14 mouse cellular contexts compared by ENCODE assay signal in genomic region chr11:81426857-81427256, GRCm38 (mm10).
A peak's percentile ranks its signal among the peaks of the same experiment; 100 is the strongest.
DNase-seq lines count a peak whose midpoint lies in the region; ATAC-seq lines count a peak whose summit lies in the region.
"Had no signal": no experiment of that assay in that cellular context is flagged by ENCODE, and none has a peak within 500 bp of the region (broad histone marks: within the 10 kb centered on the region; RNA-seq: fewer than 3 reads in every experiment).

No protein-coding gene starts in this region.

- 49% methylated on average over 14 of the region's 14 CpGs for WGBS in hindbrain, embryonic 13.5 days
- WGBS in hindbrain, embryonic 10.5 days, result 69% methylated on average over 14 of the region's 14 CpGs
- 59% methylated on average over 14 of the region's 14 CpGs for WGBS in midbrain, embryonic 14.5 days
- WGBS in midbrain, embryonic 13.5 days, result 53% methylated on average over 14 of the region's 14 CpGs
- WGBS in hindbrain, embryonic 16.5 days, result 44% methylated on average over 14 of the region's 14 CpGs
- 38% methylated on average over 14 of the region's 14 CpGs for WGBS in limb, embryonic 15.5 days

- no peak overlapping the region; the same call in 1 of the 2 replicates for H3K27ac ChIP-seq in hindbrain, embryonic 13.5 days
- H3K27ac ChIP-seq in hindbrain, embryonic 10.5 days, result no peak overlapping the region
- no peak overlapping the region for H3K27ac ChIP-seq in midbrain, embryonic 14.5 days (replicated peaks; ENCODE audit: low read depth, low read length)
- no peak overlapping the region for H3K27ac ChIP-seq in midbrain, embryonic 13.5 days
- H3K27ac ChIP-seq in hindbrain, embryonic 16.5 days (ENCODE audit: low read depth, low read length), result no peak overlapping the region
- H3K27ac ChIP-seq in limb, embryonic 15.5 days, result no peak overlapping the region
- H3K27ac ChIP-seq: heart, embryonic 15.5 days; lung, embryonic 15.5 days had no signal

- ATAC-seq in hindbrain, embryonic 13.5 days (ENCODE audit: low FRiP score), result no peak
- ATAC-seq in midbrain, embryonic 14.5 days (ENCODE audit: low FRiP score, low TSS enrichment), result no peak
- no peak for ATAC-seq in midbrain, embryonic 13.5 days
- no peak for ATAC-seq in hindbrain, embryonic 16.5 days
- no peak for ATAC-seq in limb, embryonic 15.5 days (ENCODE audit: insufficient number of reproducible peaks, low FRiP score, low TSS enrichment, low read depth)

- H3K4me3 ChIP-seq in hindbrain, embryonic 13.5 days, result no peak overlapping the region
- no peak overlapping the region for H3K4me3 ChIP-seq in hindbrain, embryonic 10.5 days
- H3K4me3 ChIP-seq in midbrain, embryonic 14.5 days (replicated peaks; ENCODE audit: low read depth, low read length), result no peak overlapping the region
- no peak overlapping the region for H3K4me3 ChIP-seq in midbrain, embryonic 13.5 days (replicated peaks)
- no peak overlapping the region for H3K4me3 ChIP-seq in hindbrain, embryonic 16.5 days (ENCODE audit: low read length)
- no peak overlapping the region for H3K4me3 ChIP-seq in limb, embryonic 15.5 days
- H3K4me3 ChIP-seq: heart, embryonic 15.5 days; lung, embryonic 15.5 days had no signal

- H3K9ac ChIP-seq in hindbrain, embryonic 13.5 days, result no peak overlapping the region; the same call in 1 of the 2 replicates
- no peak overlapping the region for H3K9ac ChIP-seq in midbrain, embryonic 14.5 days (replicated peaks; ENCODE audit: low read length)
- H3K9ac ChIP-seq in midbrain, embryonic 13.5 days (replicated peaks), result no peak overlapping the region; the same call in 1 of the 2 replicates
- H3K9ac ChIP-seq in hindbrain, embryonic 16.5 days (ENCODE audit: low read depth, low read length), result no peak overlapping the region
- no peak overlapping the region for H3K9ac ChIP-seq in limb, embryonic 15.5 days
- H3K9ac ChIP-seq: heart, embryonic 15.5 days; lung, embryonic 15.5 days had no signal

- no peak for DNase-seq in hindbrain, embryonic 10.5 days (ENCODE audit: low spot score)
- peak; percentile 71 for DNase-seq in midbrain, embryonic 14.5 days
- no peak for DNase-seq in adrenal gland, adult 8-10 months
- DNase-seq: adrenal gland, adult 2 months; cerebellum, adult 9-10 months; embryo, embryonic 11 days; kidney, adult 9 months; thymus, postnatal 25 days had no signal

- H3K4me1 ChIP-seq in hindbrain, embryonic 13.5 days (replicated peaks), result peaks cover 15% of the 10 kb centered on the region
- no peaks in the 10 kb centered on the region for H3K4me1 ChIP-seq in hindbrain, embryonic 10.5 days (replicated peaks)
- H3K4me1 ChIP-seq in midbrain, embryonic 14.5 days (ENCODE audit: control insufficient read depth, insufficient read depth, low read length), result 0 out of 2 replicates have a peak, but pooled peaks cover 3% of the 10 kb centered on the region
- H3K4me1 ChIP-seq in midbrain, embryonic 13.5 days (replicated peaks), result peaks cover 5% of the 10 kb centered on the region; the same call in 1 of the 2 replicates
- H3K4me1 ChIP-seq in hindbrain, embryonic 16.5 days (ENCODE audit: control insufficient read depth, insufficient read depth, low read depth, low read length), result peaks cover 4% of the 10 kb centered on the region
- H3K4me1 ChIP-seq in limb, embryonic 15.5 days, result peaks cover 6% of the 10 kb centered on the region; the same call in 1 of the 2 replicates
- H3K4me1 ChIP-seq: lung, embryonic 15.5 days had no signal

- no peaks in the 10 kb centered on the region for H3K27me3 ChIP-seq in hindbrain, embryonic 13.5 days
- H3K27me3 ChIP-seq in hindbrain, embryonic 10.5 days (ENCODE audit: insufficient read depth, poor library complexity, severe bottlenecking), result no peaks in the 10 kb centered on the region
- no peaks in the 10 kb centered on the region for H3K27me3 ChIP-seq in midbrain, embryonic 14.5 days (ENCODE audit: control insufficient read depth, insufficient read depth, low read length)
- no peaks in the 10 kb centered on the region for H3K27me3 ChIP-seq in midbrain, embryonic 13.5 days
- no peaks in the 10 kb centered on the region for H3K27me3 ChIP-seq in hindbrain, embryonic 16.5 days (replicated peaks; ENCODE audit: control insufficient read depth, insufficient read depth, low read length)
- H3K27me3 ChIP-seq in limb, embryonic 15.5 days, result no peaks in the 10 kb centered on the region
- H3K27me3 ChIP-seq: heart, embryonic 15.5 days; lung, embryonic 15.5 days had no signal

- H3K9me3 ChIP-seq in hindbrain, embryonic 13.5 days, result no peaks in the 10 kb centered on the region
- no peaks in the 10 kb centered on the region for H3K9me3 ChIP-seq in hindbrain, embryonic 10.5 days
- H3K9me3 ChIP-seq in midbrain, embryonic 14.5 days (ENCODE audit: control insufficient read depth, low read length), result no peaks in the 10 kb centered on the region
- H3K9me3 ChIP-seq in midbrain, embryonic 13.5 days, result no peaks in the 10 kb centered on the region
- no peaks in the 10 kb centered on the region for H3K9me3 ChIP-seq in hindbrain, embryonic 16.5 days (ENCODE audit: control insufficient read depth, low read length)
- H3K9me3 ChIP-seq in limb, embryonic 15.5 days, result no peaks in the 10 kb centered on the region
- H3K9me3 ChIP-seq: heart, embryonic 15.5 days; lung, embryonic 15.5 days had no signal

- H3K4me2 ChIP-seq in hindbrain, embryonic 13.5 days, result peak overlapping the region; percentile 19; the same call in 1 of the 2 replicates
- peak overlapping the region; percentile 30; the same call in 1 of the 2 replicates for H3K4me2 ChIP-seq in midbrain, embryonic 14.5 days (ENCODE audit: low read length)
- no peak overlapping the region for H3K4me2 ChIP-seq in midbrain, embryonic 13.5 days (replicated peaks)
- peak overlapping the region; percentile 30; the same call in 1 of the 2 replicates for H3K4me2 ChIP-seq in hindbrain, embryonic 16.5 days (ENCODE audit: low read length)
- 0 out of 2 replicates have a peak overlapping the region, but pooled peaks have one; percentile 10 for H3K4me2 ChIP-seq in limb, embryonic 15.5 days
- H3K4me2 ChIP-seq: heart, embryonic 15.5 days; lung, embryonic 15.5 days had no signal

- no peaks in the 10 kb centered on the region for H3K36me3 ChIP-seq in hindbrain, embryonic 13.5 days
- no peaks in the 10 kb centered on the region for H3K36me3 ChIP-seq in hindbrain, embryonic 10.5 days
- H3K36me3 ChIP-seq in midbrain, embryonic 14.5 days (ENCODE audit: control insufficient read depth, insufficient read depth, low read length), result no peaks in the 10 kb centered on the region
- no peaks in the 10 kb centered on the region for H3K36me3 ChIP-seq in midbrain, embryonic 13.5 days
- no peaks in the 10 kb centered on the region for H3K36me3 ChIP-seq in hindbrain, embryonic 16.5 days (ENCODE audit: control insufficient read depth, insufficient read depth, low read length)
- H3K36me3 ChIP-seq in limb, embryonic 15.5 days, result no peaks in the 10 kb centered on the region
- H3K36me3 ChIP-seq: heart, embryonic 15.5 days; lung, embryonic 15.5 days had no signal
